Mouse (Mus musculus): ENCODE data around the gene Ndufs2. TPM values are rescaled to one million over a fixed set of nuclear protein-coding genes. Genes with fewer than 3 reads are reported as not detected.

Gene Ndufs2
- total RNA-seq, 2 experiments from 2014 or later = 468 to 578 TPM

DNA sequence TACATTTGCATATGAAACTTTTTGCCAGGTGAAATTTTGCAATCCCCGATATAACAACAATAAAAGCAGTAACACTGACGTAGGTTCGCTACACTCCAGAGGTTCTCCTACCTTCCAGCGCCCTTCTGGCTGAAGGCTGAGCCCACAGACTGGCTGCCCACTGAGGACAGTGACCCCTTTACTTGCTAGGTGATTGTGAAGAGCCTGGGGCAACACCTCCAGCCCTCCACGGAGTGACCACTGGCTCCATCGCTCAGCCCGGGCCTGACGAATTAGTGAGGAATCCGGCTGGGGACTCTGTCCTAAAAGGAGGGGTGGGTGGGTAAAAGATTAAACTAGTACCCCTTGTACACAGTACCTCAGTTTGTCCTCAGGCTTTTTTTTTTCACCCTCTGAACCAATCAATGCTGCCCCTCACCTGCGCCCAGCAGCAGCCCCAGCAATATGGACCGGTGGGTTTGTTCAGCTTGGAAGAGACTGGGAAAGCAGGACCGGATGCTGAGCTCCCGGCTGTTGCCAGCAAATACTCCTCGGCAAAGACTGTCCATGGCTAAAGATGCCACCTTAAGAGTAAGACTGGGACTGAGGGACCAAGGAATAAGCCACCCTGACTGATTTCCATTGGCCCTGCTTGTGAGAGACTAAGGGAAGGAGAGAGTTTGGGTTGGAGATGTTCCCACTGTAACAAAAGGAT, 28.0 kb upstream of the Ndufs2 start:
- no peak for DNase-seq

DNA sequence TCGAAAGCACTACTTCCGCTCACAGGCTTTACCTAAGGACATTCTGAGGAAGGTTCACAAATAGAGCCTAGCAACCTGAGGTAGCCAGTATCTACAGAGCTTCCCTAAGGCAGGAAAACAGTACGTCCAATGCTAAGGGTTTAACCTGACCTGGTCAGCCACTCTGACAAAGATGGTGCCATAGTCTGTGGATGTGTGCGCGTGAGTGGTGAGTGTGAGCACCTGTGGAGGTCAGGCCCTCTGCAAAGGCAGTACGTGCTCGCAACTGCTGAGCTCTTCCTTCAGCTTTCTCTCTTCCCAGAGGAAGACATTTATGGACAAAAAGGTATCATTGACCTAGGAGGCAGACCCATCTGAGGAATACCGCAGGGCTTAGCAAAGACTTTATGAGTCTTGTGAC, 27.2 kb upstream of the Ndufs2 start:
- no peak for DNase-seq

DNA sequence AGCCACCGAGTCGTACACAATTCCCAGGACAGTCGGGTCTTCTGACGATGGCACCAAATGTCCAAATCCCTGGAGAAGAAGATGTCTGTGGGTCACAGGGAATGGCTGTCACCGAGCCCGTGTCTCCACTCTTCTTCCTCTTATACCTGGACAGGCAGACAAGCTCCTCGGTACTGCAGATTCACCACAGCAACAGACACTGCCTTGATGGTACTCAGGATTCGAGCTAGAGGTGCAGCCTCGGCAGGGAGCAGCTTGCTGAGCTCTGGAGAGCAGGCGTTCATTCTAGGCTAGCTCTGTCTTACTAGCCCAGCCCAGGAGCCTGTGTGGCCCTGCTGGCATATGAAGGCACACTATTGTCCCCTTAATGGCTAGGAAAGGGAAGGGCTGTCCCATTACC, 26.5 kb upstream of the Ndufs2 start:
- no peak for DNase-seq

DNA sequence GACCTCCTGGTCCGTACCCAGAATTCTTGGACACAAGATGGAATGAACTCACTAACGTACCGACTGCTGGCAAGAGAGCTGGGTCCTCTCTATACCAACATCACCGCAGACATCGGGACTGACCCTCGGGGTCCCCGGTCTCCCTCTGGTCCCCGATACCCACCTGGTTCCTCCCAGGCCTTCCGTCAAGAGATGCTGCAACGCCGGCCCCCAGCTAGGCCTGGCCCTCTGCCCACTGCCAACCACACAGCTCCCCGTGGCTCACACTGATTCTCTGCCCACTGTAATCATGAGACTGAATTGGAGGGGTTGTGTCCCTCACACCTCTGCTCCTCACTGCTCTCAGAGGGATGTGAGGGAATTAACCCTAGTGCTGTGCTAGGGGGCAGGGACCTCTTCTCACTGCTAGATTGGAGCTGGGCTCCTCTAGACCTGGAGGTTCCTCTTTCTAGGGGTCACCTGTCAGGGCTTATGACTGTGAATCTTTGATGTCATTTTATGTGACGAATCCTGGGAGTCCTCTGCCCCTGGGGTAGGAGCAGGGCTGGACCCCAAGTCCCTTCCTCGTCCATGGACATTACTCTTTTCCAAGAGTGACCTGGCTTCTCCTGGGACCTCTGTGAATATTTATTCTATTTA, 25.0 kb upstream of the Ndufs2 start:
- no peak for DNase-seq

DNA sequence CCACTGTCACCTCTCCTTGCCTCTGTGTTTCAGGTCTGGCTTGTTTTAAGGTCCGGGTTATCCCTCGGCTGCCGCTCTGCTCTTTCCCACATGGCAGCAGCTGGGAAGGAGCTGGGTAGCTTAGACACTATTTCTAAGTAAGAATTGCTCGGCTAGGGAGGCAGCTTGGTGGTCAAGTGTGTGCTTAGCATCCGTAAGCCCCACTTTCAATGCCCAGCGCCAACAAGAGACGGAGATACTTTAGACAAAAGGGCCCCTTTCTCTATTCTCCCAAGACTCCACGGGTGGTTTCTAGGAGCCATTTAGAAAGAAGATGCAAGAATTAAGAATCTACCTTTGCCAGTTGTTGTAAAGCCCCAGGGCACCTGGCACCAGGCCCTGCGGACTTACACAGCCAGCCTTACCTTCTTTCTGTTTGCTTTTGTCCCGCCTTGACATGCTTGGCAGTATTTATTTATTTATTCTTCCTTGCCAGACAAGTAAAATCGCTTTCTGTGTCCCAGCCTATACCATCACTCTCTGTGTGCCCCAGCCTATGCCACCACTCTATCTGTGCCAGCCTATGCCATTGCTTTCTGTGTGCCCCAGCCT, 24.1 kb upstream of the Ndufs2 start:
- DNase-seq = no peak

DNA sequence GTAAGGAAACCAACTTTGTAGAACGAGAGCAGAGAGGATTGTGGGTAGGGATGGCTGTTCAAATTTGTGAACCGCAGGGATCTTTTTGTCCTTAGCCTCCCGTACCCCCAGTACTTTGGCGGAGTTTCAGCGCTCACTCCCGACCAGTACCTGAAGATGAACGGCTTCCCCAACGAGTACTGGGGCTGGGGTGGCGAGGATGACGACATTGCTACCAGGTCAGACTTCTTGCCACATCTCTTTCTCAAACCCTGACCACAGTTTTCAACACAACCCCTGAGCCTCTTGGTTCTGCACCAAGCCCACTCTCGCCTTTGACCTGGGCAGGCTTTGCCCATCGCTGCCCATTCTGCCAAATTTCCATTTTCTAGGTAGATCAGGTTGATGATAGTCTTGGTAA, 23.0 kb upstream of the Ndufs2 start:
- no peak for DNase-seq

DNA sequence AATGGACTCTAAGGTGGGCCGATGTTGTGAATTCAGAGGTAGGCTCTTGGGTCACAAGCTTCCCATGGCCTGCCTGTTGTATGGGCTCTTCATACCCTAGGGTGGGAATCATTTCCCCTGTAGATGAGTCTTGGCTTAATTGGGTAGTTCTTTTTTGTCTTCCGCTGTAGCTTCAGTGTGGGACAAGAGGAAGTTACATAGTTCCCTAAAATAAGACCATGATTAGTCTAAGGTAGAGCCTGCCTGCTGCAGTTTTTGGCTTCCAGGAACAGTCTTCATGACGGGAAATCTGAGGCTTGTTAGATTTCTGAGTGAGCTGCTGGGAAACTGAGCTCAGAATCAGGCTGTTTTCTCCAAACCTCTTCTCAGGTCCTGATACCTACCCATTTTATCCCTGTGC, 20.9 kb upstream of the Ndufs2 start:
- DNase-seq = no peak

DNA sequence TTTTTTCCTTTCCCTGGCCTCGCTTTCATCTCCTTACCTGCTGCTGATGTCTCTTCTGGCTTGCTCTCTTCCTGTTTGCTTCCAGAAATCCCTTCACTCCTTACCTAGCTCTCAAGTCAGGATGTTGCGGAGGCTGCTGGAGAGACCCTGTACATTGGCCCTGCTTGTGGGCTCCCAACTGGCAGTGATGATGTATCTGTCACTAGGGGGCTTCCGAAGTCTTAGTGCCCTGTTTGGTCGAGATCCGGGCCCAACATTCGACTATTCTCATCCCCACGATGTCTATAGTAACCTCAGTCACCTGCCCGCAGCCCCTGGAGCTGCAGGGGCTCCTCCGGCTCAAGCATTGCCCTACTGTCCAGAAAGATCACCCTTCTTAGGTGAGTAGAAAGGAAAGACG, 20.4 kb upstream of the Ndufs2 start:
- DNase-seq = peak; percentile 4

DNA sequence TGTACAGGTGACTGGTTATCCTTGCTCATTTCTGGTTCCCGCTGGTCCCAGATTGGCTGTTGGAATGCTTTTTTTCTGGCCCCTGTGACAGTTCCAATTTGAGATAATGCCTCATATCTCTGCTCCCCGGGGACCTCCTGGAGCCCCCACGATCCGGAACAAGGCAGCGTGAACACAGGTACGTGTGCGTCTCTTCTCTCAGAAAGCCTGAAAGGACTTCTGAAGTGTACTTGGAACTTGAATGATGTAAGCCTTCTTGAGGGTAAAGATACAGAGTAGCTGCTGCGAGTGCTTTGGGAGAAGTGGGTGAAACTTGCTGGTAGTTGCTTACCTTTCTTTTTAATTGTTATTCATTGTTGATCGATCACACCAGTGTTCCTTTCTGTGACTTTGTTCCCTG, 20.0 kb upstream of the Ndufs2 start:
- no peak for DNase-seq

DNA sequence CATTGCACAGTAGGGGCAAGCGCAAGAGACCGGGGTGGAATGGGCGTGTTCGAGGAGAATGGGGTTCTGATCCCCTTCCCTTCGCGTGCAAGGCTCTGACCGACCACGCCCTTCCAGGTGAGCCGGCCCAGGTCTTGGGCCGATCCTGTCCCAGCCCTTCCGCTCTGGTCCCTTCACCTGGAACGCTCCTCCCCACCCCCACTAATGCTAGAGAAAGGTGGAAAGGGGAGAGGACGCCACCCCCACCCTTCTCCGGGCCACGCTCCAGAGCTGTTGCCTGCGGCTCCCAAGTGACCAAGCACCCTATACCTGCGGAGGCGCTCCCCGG, 19.3 kb upstream of the Ndufs2 start:
- no peak for DNase-seq

DNA sequence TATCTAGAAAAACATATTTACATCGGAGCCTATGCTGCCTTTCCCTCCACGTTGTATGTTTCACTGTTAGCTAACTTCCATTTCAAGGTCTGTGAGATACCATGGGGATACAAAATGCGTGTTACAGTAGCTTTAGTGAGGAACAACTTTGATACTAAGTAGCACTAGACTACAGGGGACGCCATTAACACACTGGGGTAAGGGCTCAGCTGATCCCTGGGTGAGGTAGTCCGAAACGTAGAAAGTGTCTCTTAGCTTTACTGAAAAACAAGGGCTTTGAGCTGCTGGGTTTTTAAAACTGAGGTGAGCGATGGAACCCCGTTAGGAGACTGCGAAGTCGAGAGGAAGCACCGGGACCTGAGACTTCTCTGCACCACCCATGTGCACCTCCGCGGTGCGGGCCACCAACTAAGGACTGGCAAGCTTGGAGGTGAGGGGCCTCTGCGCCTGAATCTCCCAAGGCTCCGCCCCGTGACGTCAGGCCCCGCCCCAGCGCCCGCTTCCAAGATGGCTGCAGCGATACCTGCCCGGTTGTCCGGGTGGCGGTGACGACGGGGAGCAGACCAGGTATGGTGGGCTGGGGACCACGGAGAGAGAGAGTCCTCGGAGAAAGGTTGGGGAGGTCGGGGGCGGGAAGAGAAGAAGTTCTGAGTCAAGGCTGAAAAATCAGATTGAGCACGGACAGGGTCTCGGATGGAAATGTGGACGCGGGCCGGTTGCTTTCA, 18.8 kb upstream of the Ndufs2 start, which contains the start of gene B4galt3:
TSS of gene B4galt3 (plus strand) at position 481 of the 725 bp plus-strand sequence.
- peak; percentile 97 for DNase-seq

DNA sequence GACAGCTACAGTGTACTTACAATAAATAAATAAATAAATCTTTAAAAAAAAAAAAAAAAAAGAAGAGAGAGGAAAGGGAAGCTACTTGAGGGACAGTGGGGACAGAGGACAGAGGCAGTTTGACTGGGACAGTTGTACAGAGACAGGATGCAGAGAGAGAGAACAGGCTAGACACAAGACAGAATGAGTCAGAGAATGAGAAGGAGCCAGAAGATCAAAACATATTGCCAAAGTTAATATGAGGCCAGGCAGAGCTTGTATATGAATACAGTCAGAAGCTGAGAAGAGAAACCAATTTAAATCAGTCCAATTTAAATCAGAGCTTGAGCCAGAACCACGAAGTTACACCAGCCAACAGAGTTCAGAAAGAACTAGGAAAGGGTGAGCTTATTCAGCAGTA, 17.2 kb upstream of the Ndufs2 start:
- no peak for DNase-seq

DNA sequence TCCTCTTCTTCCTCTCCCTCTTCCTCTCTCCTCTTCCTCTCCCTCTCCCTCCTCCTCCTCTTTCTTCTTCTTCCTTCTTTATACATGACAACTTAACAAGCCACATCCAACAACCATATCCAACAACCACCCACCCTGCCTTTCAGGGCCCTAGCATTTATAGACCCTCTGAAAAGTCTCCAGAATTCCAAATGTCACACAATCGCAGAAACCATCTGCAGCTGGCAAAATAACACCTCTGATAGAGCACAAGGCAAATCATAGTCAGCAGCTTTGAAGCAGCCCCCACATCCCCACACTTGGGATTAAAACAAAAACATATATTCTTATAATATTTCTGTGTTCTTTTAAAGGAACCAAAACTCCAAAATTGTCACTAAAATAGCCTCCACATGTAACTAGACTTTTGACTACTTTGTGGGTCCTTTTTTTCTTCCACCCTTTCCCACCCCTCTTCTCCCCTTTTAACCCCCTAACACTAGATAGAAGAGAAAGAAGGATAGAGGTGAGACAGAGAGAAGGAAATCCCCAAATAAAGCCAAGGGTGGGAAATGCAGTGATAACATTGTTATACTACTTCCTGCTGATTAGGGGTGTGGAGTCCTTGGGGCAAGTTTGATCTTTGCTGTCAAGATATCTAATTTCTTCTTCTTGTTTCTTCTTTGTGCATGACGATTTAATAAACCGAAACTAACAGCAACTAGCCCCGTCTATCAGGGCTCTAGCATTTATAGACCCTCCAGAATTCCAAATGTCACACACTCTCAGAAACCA, 15.0 kb upstream of the Ndufs2 start:
- DNase-seq = no peak

DNA sequence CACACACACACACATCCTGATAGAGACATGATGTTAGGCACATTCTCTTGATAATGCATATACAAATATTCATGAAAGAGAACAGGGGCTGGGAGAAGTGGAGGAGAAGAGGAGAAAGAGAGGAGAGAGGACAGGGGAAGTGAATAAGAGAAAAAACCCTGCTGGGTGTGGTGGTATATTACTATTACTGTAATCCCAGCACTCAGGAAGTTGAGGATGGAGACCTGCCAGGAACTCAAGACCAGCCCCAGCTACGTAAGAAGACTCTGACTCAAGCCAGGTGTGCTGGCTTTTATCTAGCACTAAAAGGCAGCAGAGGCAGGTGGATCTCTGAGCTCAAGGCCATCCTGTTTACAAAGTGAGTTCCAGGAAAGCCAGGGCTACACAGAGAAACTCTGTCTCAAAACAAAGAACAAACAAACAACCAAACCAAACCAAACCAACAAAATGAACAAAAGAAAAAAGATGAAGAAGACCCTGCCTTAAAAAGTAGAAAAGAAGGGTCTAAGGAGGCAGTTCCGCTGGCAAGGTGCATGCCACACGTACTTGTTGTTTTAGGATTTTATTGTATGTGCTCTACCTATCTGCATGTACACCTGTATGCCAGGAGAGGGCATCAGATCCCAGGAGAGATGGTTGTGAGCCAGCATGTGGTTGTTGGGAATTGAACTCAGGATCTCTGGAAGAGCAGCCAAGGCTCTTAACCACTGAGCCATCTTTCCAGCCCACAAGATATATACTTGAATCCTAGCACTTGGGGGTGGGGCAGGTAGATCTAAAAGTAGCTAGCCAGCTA, 12.7 kb upstream of the Ndufs2 start:
- no peak for DNase-seq

DNA sequence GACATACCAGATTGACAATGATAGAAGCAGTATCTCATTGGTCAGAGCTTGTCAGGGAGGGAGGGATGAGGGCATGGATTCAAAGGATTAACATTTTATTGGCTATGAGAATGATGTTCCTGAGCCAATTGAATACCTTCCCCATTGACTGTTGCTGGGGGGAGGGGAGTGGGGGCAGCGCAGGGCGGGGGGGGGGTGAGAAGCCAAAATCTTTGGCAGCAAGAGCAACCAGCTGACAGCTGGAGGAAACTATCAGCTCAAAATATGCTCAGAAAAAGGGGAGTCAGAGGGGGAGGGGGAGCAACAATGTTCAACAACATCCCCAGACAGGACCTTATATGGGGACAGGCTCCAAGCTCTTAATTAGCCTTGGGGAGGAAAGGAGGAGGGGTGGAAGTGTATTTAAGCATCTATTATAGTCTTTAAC, 12.0 kb upstream of the Ndufs2 start:
- no peak for DNase-seq

DNA sequence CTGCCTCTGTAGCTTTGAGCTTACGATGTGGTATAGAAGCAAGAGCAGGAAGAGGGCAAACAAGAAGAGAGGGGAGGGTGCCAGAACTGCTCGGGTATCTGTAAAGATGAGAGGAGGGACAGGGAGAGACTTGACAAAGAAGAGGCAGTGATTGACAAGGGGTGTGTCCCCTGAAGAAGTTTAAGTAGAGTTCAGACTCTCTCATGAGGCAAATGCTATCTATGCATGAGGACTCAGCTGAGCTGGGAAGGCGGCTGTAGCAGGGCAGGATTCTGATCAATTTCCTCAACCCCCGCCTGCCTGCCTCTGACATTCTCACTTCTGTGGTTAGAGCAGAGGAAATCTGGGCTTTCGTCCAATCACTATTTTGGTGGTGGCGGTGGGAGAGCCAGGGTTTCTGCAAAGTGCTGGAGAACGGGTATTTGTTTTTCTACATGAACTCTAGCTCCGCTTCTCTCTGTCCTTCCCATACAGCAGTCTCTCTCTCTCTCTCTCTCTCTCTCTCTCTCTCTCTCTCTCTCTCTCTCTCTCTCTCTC, 11.5 kb upstream of the Ndufs2 start:
- peak; percentile 58 for DNase-seq

DNA sequence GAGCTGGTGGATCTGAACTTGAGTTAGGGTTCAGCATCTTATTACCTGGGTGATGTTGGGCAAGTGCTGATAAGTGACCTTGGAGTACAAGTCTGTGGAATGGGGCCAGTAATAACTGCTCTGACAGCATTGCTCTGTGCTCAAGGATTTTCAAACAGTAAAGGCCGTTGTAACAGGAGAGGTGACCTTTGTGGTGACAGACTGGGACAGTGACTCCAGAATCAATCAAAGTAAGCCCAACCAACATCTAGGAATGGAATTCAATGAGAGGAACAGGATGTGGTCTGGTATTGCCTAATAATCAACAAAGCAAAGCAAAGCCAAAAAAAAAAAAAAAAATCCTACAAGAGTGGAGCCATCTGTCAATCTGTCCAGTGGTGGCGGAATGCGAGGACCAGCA, 9.1 kb upstream of the Ndufs2 start:
- no peak for DNase-seq

DNA sequence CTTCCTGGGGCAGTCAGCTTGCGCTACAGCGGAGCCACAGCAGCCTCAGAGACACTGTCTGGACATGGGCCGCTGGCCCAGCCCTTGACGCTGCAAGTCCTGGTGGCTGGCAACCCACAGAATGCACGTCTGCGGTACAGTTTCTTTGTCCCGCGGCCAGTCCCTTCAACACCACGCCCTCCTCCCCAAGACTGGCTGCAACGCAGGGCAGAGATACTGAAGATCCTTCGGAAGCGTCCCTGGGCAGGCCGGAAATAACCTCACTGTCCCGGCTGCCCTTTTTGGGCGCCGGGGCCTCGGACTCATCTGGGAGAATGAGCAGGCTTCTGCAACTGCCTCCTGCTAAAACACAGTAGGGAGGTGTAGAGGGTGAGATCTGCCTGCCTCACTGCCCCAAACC, 7.7 kb upstream of the Ndufs2 start:
- DNase-seq = no peak

DNA sequence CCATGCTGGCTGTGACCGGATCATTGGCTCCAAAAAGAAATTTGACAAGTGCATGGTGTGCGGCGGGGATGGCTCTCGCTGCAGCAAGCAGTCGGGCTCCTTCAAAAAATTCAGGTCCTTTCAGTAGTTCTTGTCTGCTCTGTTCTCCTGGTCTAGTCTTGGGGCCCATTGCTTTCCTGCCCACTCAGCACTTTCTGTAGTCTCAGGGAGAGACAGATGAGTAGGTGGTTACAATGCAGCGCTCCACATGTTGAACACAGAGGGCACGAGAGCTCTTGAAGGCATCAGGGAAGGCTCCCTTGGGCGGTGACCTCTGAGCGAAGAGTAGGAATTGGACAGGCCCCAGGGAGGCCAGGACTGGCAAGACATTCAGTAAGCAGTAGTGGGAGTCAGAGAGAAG, 6.6 kb upstream of the Ndufs2 start:
- no peak for DNase-seq

DNA sequence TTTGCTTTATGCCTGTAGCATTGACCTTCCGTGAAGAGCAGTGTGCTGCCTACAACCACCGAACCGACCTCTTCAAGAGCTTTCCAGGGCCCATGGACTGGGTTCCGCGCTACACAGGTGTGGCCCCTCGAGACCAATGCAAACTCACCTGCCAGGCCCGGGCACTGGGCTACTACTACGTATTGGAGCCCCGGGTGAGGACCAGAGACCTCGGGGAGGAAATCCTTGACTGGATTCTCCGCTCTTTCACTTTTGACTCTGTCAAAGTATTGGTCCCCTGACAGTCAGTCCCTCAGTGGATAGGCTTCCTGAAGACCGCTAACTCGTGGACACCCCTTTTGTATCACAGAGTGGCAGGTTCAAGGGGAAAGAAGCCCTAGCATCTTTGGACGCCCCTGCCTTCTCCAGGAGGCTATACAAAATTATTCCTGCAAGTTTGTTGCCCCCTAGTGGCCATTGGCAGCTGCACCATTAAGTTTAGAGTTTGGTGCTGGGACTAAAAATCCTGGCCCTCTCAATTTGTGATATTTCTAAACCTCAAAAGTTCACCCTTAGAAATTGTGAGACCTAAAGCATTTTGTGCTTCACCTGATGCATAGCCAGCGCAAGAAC, 5.9 kb upstream of the Ndufs2 start:
- peak; percentile 62 for DNase-seq

Data from gastrocnemius, postnatal 10 days (tissue).